Mouse (Mus musculus): ENCODE results near the gene Slc25a26. TPM values are rescaled to one million over a fixed set of nuclear protein-coding genes. Genes with fewer than 3 reads are reported as not detected.

The Slc25a26 gene
- polyA plus RNA-seq (2012; rRNA removed), result 21.2 and 24.3 TPM in 2 replicates

DNA sequence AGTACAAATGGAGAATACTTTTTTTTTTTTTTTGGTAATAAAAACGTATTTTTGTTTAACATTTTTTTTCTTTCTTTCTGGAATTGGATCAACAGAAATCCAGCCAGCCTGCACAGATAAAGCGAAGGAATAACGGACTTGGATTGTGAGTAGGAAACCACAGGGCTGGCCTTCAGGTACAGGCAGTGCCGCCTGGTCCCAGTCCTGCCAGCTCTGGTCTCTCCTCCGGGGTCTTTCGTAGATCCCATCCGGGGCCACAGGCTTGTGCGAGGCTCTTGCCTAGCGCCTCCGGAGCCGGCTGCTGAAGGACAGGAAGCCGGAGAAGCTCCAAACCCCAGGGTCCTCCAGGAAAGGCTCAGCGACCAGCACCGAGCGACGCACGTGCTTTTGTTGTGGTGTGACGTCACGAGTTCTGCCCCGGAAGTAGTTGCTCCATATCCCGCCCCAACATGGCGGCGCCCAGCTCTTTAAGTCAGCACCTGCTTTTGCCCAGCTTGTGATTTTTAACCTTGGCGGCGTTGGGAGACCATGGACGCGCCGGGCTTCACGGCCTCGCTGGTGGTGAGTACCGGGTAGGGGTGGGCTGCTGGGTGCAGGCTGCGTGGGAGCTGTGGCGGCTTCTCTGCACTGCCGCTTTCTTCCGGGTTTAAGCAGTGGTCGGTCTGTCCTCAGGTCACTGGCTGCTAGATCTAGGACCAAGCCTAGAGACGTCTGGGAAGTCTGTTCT lies at the start of gene Slc25a26:
Slc25a26 (plus strand) TSS at position 435 of the 727 bp plus-strand sequence.
- Histone ChIP-seq H3K4me3 (ENCODE audit: insufficient read depth, low read length) (peak within 1 kb of the TSS; percentile 65), H3K27ac (ENCODE audit: insufficient read depth, low read length) (no peak within 1 kb of the TSS), H3K4me1 (ENCODE audit: control insufficient read depth, insufficient read depth, low read length) (peaks cover 4% of the 10 kb centered on the region; the same call in 1 of the 2 replicates)
- TF ChIP-seq CTCF (IDR thresholded peaks at IDR 0.05; ENCODE audit: extremely low read depth, insufficient read depth, low read length), result no peak
- peak; percentile 73; the same call in 1 of the 2 replicates for TF ChIP-seq POLR2A (IDR thresholded peaks at IDR 0.05; ENCODE audit: extremely low read depth, insufficient read depth, low read length)

- Histone ChIP-seq H3K27ac (ENCODE audit: insufficient read depth, low read length) (no peak overlapping the region), H3K4me3 (ENCODE audit: insufficient read depth, low read length) (no peak overlapping the region), H3K4me1 (ENCODE audit: control insufficient read depth, insufficient read depth, low read length) (no peaks in the 10 kb centered on the region)
- TF ChIP-seq POLR2A (IDR thresholded peaks at IDR 0.05; ENCODE audit: extremely low read depth, insufficient read depth, low read length), result no peak
- TF ChIP-seq CTCF (IDR thresholded peaks at IDR 0.05; ENCODE audit: extremely low read depth, insufficient read depth, low read length), result peak; percentile 76
These were observed 35.9 kb upstream of the Slc25a26 start for GRCm38 (mm10) chr6:94464037-94464891.

GRCm38 (mm10) chr6:94466508-94467205 lies 33.5 kb upstream of the Slc25a26 start:
- TF ChIP-seq CTCF (IDR thresholded peaks at IDR 0.05; ENCODE audit: extremely low read depth, insufficient read depth, low read length) (no peak), POLR2A (IDR thresholded peaks at IDR 0.05; ENCODE audit: extremely low read depth, insufficient read depth, low read length) (no peak)
- Histone ChIP-seq H3K4me1 (ENCODE audit: control insufficient read depth, insufficient read depth, low read length) (no peaks in the 10 kb centered on the region), H3K27ac (ENCODE audit: insufficient read depth, low read length) (no peak overlapping the region), H3K4me3 (ENCODE audit: insufficient read depth, low read length) (no peak overlapping the region)

DNA sequence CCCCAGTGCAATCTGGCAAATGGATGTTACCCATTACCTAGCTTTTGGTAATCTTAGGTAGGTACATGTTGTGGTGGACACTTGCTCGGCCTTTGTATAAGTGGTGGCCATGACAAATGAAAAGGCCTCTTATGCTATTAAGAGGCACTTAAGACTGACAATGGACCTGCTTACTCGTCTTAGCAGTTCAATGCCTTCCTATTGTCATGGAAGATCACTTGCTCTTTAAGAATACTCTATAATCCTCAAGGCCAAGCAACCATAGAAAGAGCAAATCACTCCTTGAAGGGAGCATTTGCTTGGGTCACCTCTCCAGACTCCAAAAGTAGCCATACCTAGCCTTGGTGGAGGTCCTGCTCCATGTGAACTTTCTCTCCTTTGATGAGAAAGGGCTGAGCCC lies 7.4 kb upstream of the Slc25a26 start:
- Histone ChIP-seq H3K4me3 (ENCODE audit: insufficient read depth, low read length) (no peak overlapping the region), H3K27ac (ENCODE audit: insufficient read depth, low read length) (no peak overlapping the region), H3K4me1 (ENCODE audit: control insufficient read depth, insufficient read depth, low read length) (no peaks in the 10 kb centered on the region)
- TF ChIP-seq CTCF (IDR thresholded peaks at IDR 0.05; ENCODE audit: extremely low read depth, insufficient read depth, low read length) (no peak), POLR2A (IDR thresholded peaks at IDR 0.05; ENCODE audit: extremely low read depth, insufficient read depth, low read length) (no peak)

GRCm38 (mm10) chr6:94503963-94504362 lies 3.8 kb downstream of the Slc25a26 start:
- no peak overlapping the region for H3K4me3 ChIP-seq (ENCODE audit: insufficient read depth, low read length)
- TF ChIP-seq CTCF (IDR thresholded peaks at IDR 0.05; ENCODE audit: extremely low read depth, insufficient read depth, low read length) (no peak), POLR2A (IDR thresholded peaks at IDR 0.05; ENCODE audit: extremely low read depth, insufficient read depth, low read length) (no peak)

DNA sequence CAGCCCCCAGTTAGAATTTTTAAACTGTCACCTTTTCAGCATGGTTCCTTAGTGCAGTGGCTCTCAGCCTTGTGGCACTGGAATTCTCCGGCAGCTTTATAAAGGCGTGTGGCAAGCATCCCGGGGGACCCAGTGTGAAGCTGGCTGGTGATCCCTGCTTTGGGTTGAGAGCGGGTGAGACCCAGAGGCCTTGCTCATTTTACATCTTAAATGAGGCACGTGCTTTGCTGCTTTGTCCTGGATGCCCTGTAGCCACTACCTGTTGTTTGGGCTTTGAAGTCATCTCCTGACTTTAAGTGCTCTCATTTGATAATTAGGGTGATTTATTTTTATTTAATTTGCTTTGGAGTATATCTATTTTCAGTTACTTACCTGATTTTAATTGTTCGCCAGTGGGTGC lies 7.8 kb downstream of the Slc25a26 start:
- H3K27ac ChIP-seq (ENCODE audit: insufficient read depth, low read length), result no peak overlapping the region
- H3K4me3 ChIP-seq (ENCODE audit: insufficient read depth, low read length), result no peak overlapping the region
- no peaks in the 10 kb centered on the region for H3K4me1 ChIP-seq (ENCODE audit: control insufficient read depth, insufficient read depth, low read length)
- no peak for TF ChIP-seq CTCF (IDR thresholded peaks at IDR 0.05; ENCODE audit: extremely low read depth, insufficient read depth, low read length)
- TF ChIP-seq POLR2A (IDR thresholded peaks at IDR 0.05; ENCODE audit: extremely low read depth, insufficient read depth, low read length), result no peak

More at GRCm38 (mm10) chr6:94503963-94504362, 3.8 kb downstream of the Slc25a26 start:
- Histone ChIP-seq H3K27ac (ENCODE audit: insufficient read depth, low read length) (no peak overlapping the region), H3K4me1 (ENCODE audit: control insufficient read depth, insufficient read depth, low read length) (peaks cover 4% of the 10 kb centered on the region; the same call in 1 of the 2 replicates)

DNA sequence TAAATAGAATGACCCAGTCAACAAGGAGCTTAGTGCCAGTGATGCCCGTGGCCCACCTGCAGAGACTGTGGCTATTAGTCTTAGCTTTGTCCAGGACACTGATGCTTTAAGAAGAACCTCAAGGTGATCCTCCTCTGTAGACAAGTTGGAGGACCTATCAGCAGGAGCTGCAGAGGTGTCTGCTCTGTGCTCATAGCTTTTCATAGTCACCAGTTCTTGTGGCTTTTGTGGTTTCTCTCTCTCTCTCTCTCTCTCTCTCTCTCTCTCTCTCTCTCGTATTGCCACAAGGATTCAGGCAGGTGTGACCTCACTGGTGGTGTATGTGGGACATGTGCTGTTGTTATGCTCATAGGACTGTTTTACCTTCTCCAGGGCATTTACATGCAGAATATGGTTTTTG lies 8.7 kb downstream of the Slc25a26 start:
- Histone ChIP-seq H3K4me1 (ENCODE audit: control insufficient read depth, insufficient read depth, low read length) (no peaks in the 10 kb centered on the region), H3K4me3 (ENCODE audit: insufficient read depth, low read length) (no peak overlapping the region), H3K27ac (ENCODE audit: insufficient read depth, low read length) (no peak overlapping the region)
- no peak for TF ChIP-seq POLR2A (IDR thresholded peaks at IDR 0.05; ENCODE audit: extremely low read depth, insufficient read depth, low read length)
- TF ChIP-seq CTCF (IDR thresholded peaks at IDR 0.05; ENCODE audit: extremely low read depth, insufficient read depth, low read length), result no peak

- TF ChIP-seq POLR2A (IDR thresholded peaks at IDR 0.05; ENCODE audit: extremely low read depth, insufficient read depth, low read length) (no peak), CTCF (IDR thresholded peaks at IDR 0.05; ENCODE audit: extremely low read depth, insufficient read depth, low read length) (no peak)
- H3K27ac ChIP-seq (ENCODE audit: insufficient read depth, low read length), result no peak overlapping the region
- no peaks in the 10 kb centered on the region for H3K4me1 ChIP-seq (ENCODE audit: control insufficient read depth, insufficient read depth, low read length)
- no peak overlapping the region for H3K4me3 ChIP-seq (ENCODE audit: insufficient read depth, low read length)
These were observed 9.1 kb downstream of the Slc25a26 start for GRCm38 (mm10) chr6:94509220-94509619.

- no peak overlapping the region for H3K4me3 ChIP-seq (ENCODE audit: insufficient read depth, low read length)
- TF ChIP-seq CTCF (IDR thresholded peaks at IDR 0.05; ENCODE audit: extremely low read depth, insufficient read depth, low read length) (no peak), POLR2A (IDR thresholded peaks at IDR 0.05; ENCODE audit: extremely low read depth, insufficient read depth, low read length) (no peak)
- H3K4me1 ChIP-seq (ENCODE audit: control insufficient read depth, insufficient read depth, low read length), result peaks cover 2% of the 10 kb centered on the region; the same call in 1 of the 2 replicates
- no peak overlapping the region for H3K27ac ChIP-seq (ENCODE audit: insufficient read depth, low read length)
These were observed 18.0 kb downstream of the Slc25a26 start for GRCm38 (mm10) chr6:94518171-94518570.

All from cortical plate, adult 2 months (tissue).